Mouse (Mus musculus): Measurements from ENCODE around the gene Csnk2b.

Csnk2b gene

DNA sequence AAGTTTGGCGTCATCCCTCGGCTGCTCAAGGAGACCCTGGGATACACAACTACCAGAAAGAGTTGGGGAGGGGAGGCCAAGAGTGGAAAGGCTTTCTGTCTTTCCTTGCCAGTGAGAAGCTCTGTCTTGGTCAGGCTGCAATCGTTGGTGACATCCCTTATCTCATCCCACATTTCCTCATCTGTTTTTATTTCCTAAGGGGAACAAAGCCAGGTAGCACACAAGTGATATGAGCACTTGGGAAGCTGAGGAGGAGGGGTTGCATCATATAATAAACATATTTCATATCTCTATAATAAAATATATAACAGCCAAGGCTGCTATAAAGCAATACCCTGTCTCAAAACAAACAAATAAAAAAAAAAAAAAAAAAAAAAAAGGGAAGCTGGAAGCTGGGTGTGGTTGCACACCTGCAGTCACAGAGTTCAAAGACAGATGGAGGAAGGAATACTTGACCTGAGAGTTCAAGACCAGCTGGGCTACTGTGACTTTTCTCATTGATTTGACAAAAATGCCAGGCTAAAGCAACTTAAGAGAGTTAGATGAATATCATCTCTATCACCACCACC is 37.8 kb downstream of the Csnk2b start:
- DNase-seq: no peak

DNA sequence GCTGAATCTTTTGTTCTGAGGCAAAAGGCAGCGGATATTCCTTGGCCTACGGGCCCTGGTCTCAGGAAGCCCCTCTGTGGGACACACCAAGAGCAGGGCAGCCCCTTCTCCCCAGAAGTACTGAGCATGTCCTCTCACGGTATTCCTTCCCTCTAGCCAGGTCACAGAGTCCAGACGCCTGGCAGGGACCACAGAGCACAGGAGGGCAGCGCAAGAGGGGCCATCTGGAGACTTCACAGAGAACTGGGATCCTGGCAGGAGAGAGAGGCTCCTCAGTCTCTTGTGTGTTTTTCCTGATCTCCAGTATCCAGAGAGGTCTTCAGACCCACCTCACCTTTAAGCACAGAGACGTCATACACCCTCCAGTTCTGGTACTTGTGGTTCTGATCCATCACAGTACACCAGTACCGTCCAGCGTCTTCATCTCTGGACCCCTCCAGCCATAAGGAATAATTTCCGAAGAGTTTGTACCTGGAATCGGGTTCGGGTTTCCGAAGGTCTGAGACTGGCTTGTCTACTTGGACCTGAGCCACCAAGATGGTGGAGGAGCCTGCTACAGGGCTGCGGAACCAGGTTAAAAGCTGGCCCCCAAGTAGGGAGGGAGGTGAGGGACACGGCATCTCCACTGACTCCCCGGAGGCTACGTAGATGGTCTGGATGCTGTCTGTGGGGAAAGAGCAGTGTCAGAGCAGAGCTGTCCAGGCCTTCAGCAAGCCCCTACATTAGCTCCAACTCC is 38.8 kb downstream of the Csnk2b start:
- peak; percentile 89 for DNase-seq

DNA sequence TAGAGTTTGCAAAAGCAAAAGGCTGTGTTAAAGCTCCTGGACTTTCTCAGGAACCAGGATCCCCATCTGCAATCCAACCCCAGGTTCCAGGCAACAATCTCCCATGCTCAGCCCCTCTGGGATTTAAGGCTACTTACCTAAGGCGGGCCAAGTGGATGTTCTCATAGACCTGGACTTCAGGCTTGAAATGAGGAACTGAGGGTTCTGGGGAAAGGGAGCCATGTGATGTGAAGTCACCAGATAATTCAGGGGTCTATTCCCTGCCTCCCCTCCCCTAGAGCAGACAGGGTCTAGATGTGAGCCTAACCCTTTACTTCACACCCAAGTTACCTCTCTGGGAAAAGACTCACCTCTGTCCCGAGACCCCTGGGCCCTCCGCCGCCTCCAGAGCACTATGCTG is 41.1 kb downstream of the Csnk2b start:
- no peak for DNase-seq

DNA sequence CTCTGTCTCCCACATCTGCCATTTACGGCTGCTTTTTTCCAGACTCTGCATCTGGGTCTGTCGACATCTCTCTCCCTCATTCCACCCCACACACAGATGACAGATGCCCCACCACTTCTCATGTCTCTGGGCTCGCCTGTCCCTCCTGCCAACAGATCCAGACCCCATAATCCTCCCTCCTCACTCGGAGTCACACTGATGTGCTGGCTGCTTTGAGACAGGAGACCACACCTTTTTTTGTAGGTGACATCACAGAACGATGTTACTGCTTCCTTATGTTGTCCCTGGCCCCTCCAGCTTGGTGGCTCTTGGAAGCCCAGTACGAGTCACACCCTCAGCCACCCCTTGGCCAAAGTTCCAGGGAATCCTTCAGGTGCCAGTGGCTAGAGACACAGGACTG is 41.6 kb downstream of the Csnk2b start:
- DNase-seq: no peak

DNA sequence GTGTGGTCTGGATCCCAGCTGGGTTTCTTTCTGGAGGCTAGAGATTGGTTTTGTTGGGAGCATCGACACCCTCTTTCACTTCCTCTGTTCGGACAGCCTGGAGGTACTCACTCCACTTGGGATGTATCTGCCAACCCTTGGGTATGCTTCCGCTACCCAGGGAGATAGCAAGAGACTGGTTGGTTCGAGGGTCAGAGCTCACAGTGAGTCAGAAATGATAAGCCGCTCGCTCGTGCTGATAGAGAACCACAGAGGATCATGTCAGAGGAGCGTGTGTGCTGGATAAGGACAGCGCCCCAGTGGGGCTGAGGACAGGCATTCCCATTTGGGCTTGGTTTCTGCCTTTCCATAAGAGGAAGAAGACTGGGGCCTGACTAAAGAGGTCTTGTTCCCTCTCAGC is 42.1 kb downstream of the Csnk2b start:
- no peak for DNase-seq

DNA sequence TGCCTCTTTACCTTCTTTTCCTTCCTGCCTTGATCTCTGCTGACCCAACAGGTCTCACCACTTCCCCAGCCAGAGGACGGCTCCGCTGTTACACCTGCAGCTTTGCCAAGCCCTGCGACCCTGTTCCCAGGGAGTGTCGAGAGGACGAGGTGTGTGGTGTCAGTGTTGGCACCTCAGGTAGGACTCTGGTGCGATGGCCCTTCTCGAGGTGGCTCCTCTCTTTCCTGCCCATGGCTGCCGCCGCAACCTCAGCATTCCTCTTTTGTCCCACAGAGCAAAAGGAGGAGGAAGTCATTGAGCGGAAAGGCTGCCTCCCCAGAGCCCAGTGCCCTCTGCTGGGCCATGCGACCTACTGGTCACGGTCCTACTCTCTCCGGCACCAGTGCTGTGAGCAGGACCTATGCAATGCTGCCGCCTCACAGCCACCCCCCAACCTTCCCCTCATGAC is 44.0 kb downstream of the Csnk2b start, which contains the start of gene Ly6g6d:
Gene Ly6g6d (minus strand): TSS at position 280 of the 448 bp plus-strand sequence.
- DNase-seq: peak; percentile 76

DNA sequence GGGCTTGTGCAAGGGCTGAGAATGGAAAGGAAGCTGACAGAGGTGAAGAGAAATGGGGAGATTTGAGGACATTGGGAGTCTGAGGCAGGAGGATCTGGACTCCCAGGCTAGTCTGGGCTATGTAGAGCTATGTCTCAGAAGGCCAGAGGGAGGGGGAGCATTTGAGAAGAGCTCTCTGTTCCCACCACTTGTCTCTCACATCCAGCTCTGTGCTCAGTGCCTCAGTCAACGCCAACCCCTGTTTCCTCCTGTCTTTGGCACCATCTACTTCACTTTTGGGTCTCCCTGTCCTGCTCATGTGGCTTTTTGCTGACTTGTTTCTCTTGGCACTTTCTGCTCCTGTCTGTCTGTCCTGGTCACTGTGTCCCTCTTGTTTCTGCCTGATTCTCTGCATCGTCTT is 44.6 kb downstream of the Csnk2b start:
- DNase-seq: peak; percentile 54

DNA sequence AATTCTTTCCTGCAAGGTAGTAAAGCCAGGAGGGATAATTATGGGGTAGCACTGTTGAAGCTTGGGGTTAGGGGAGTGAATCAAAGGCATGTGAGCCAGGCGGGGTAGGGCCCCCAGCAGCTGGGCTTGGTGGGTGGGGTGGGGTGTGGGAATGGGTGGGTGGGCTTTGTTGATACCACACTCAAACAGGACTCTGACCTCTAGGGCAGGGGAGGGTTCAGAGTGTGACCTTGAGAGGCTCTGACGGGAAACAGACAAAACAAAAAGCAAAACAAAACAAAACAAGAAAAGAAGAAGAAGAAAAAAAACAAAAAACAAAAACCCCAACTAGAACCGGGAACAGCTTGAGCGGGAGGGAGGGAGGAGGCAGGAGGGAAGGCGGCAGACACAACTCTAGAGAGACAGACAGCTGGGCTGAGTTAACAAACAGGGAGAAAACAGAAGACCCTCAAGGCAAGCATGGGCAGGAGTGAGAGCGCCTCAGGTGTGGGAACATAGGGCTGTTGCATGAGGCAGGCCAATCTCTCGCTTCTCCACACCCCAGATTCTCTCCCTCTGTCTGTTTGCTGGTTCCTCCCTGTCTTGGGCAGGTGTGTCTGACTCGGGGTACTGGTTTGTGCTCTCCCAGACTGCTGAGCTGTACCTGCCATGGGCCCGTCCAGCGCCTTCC is 45.2 kb downstream of the Csnk2b start, which contains the start of gene Ly6g6e:
Gene Ly6g6e (plus strand): TSS at position 396 of the 670 bp plus-strand sequence.
- DNase-seq: no peak

DNA sequence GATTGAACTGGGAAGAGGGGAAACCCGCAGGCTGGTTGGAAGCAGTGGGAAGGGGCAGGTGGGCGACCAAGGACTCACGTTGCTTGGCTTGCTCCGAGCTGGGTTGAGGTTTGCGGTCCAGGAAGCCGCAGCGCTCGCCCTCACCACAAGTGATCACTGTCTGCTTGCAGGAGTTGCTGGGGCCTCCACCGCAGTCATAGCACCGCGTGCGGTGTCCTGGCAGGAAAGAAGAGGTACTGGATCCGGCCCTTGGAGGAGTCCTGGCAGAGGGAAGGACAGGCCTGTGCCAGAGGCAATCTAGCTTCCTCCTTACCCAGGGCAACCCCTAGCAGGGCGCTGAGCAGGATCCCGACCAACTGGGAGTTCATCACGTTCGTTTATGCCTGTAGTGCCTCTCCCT is 47.8 kb downstream of the Csnk2b start:
- peak; percentile 93 for DNase-seq

- peak; percentile 66 for DNase-seq
Measured at GRCm38 (mm10) chr17:35071454-35071853, 50.4 kb downstream of the Csnk2b start.

DNA sequence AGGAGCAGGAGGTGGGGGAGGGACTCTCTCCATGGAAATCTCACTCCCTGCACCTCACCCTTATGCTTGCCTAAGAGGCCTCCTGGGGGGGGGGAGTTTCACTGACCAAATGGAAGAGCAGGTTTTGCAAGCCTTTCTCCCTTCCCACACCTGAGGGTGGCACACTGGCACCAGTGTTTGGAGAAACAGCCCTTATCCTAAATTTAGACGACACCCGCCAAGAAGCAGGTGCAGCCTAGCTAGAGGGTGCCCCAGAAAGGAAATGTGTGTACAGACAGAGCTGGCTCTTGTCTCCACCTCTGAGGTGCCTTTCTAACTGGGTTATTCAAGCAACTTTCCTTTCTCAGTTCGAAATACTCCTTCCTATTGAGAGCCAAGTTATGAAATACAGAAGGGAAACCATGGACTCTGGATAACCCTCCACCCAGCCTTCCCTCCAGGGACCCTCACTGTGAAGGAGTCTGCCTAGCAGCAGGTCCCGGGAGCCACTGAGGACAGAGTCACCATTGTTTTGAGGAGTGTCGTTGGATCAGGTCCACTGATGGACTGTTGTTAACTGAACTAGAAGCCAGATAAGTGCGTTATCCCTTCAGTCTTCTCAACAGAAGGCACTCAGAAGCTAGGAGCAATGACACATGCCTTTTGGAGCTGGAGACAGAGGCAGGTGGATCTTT is 51.2 kb downstream of the Csnk2b start:
- DNase-seq: peak; percentile 96

GRCm38 (mm10) chr17:35068213-35068914 is 53.5 kb downstream of the Csnk2b start:
- no peak for DNase-seq

Measured in cerebellum, adult 9-11 months (tissue).